Mouse (Mus musculus) limb, embryonic 15.5 days (tissue): ENCODE data around the gene Irf4. TPM values are rescaled to one million over a fixed set of nuclear protein-coding genes. Genes with fewer than 3 reads are reported as not detected.

Source experiments
- ATAC-seq: fragments of 200-750 bp; cut with Nextera tagmentation; 2 replicates; pipeline ENCODE4 v1.8.0; 2017; ENCODE audit warnings: low read depth, moderate TSS enrichment; ENCODE audit not compliant: insufficient number of reproducible peaks, low FRiP score, low TSS enrichment
- H3K27ac ChIP-seq: fragments of 300-500 bp; sonication (generic); 2 replicates; pipeline ENCODE4 v1.5.1; 2015; ENCODE audit warnings: moderate library complexity, mild to moderate bottlenecking, inconsistent platforms
- H3K27me3 ChIP-seq: fragments of 300-500 bp; sonication (generic); 2 replicates; pipeline ENCODE4 v1.6.1; 2015; ENCODE audit warnings: inconsistent platforms
- H3K36me3 ChIP-seq: fragments of 300-500 bp; sonication (generic); 2 replicates; pipeline ENCODE4 v1.6.1; 2015; ENCODE audit warnings: inconsistent platforms
- H3K4me1 ChIP-seq: fragments of 300-500 bp; sonication (generic); 2 replicates; pipeline ENCODE4 v1.6.1; 2015; ENCODE audit warnings: inconsistent platforms
- H3K4me2 ChIP-seq: fragments of 300-500 bp; sonication (generic); 2 replicates; pipeline ENCODE4 v1.6.1; 2015; ENCODE audit warnings: mild to moderate bottlenecking, inconsistent platforms
- H3K4me3 ChIP-seq: fragments of 300-500 bp; sonication (generic); 2 replicates; pipeline ENCODE4 v1.5.1; 2015; ENCODE audit warnings: mild to moderate bottlenecking, inconsistent platforms
- H3K9ac ChIP-seq: fragments of 300-500 bp; sonication (generic); 2 replicates; pipeline ENCODE4 v1.6.1; 2015; ENCODE audit warnings: inconsistent platforms
- H3K9me3 ChIP-seq: fragments of 300-500 bp; sonication (generic); 2 replicates; pipeline ENCODE4 v1.6.1; 2016; ENCODE audit warnings: inconsistent platforms
- WGBS: fragments of 180-500 bp; shearing (Covaris S2); methylation state at CpG from one replicate; pipeline ENCODE4 v1.1.7; 2015; 5-methylcytosine and 5-hydroxymethylcytosine counted together
- polyA plus RNA-seq: library from polyadenylated mRNA; unstranded; fragments of >200 nt; fragmentation: Nextera tagmentation; extraction: Ambion mirVana; gene quantifications from 2 replicates; pipeline ENCODE4 v1.2.1, GENCODE M21; 2015

Gene Irf4
- polyA plus RNA-seq, 1 experiment from 2014 or later = 0.12 TPM

DNA sequence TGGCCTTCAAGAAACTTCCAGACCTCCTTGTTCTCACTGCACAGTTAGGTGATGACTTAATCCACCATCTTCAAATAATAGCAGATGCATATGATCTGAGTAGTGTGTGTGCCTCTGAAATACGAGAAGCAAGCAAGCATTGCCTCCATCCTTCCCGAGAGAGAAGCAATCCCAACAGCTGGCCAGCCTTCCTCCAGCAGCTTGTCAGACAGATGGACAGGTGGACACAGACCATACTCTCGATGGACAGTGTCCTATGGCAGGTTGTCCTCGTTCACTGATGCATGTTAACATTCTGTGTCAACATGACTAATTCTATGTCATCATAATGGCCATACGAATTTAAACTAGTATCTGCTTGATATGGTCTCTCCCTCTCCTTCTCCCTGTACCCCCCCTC, 25.8 kb upstream of the Irf4 start:
- ATAC-seq = no peak
- Histone ChIP-seq H3K27ac (no peak overlapping the region), H3K36me3 (no peaks in the 10 kb centered on the region), H3K4me2 (no peak overlapping the region), H3K9me3 (no peaks in the 10 kb centered on the region), H3K4me3 (no peak overlapping the region), H3K27me3 (no peaks in the 10 kb centered on the region), H3K4me1 (no peaks in the 10 kb centered on the region), H3K9ac (no peak overlapping the region)
- 61% methylated on average over 5 of the region's 5 CpGs for WGBS

DNA sequence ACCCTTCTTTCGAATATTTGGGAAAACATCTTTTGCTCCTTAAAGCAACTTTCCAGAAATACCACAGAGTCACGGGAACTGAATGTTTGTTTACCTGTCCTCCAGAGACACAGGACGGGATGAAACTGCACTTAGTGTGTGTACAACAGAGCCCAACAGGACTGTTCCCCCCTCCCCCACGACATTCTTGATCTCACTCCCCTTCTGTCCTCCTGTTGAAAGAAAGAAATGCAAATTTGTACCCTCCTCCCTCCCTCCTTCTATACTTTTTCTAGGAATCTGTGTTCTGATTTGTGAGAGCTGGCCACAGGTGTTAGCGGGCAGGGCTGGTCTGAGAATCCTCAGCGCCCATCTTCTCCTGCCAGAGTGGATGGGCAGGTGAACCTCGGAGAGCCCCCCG, 25.2 kb upstream of the Irf4 start:
- Histone ChIP-seq H3K27me3 (no peaks in the 10 kb centered on the region), H3K4me2 (no peak overlapping the region), H3K36me3 (no peaks in the 10 kb centered on the region), H3K4me1 (no peaks in the 10 kb centered on the region), H3K4me3 (no peak overlapping the region), H3K9me3 (no peaks in the 10 kb centered on the region), H3K27ac (no peak overlapping the region), H3K9ac (no peak overlapping the region)
- ATAC-seq = no peak
- WGBS = 60% methylated on average over 8 of the region's 8 CpGs

DNA sequence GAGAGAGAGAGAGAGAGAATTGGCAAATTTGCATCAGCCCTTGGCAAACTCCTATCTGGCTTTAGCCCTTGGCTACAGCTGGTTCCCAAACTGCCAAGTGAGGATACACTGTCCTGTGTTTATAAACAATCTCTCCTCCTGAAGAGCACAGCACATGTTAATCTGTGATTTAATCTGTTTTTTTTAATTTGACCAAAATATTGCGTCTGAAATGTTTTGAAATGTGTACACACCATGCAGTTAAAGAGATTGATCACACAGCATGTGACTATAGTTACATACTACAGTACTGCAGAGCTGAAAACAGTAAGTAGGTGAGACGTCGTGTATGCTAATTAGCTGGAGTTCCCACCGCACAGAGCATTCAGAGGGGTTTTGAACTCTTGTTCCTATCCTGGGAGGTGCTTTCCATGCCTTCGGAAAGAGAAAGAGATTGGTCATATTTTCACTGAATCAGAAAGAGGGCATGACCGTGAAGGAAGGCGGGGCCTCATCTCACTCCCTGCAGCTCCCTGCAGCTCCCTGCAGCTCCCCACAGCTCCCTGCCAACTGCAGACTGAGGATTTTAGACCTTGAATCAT, 24.2 kb upstream of the Irf4 start:
- H3K27me3 ChIP-seq = no peaks in the 10 kb centered on the region
- no peak overlapping the region for H3K9ac ChIP-seq
- no peak overlapping the region for H3K4me3 ChIP-seq
- no peaks in the 10 kb centered on the region for H3K4me1 ChIP-seq
- H3K27ac ChIP-seq = no peak overlapping the region
- H3K9me3 ChIP-seq = no peaks in the 10 kb centered on the region
- no peak for ATAC-seq
- no peak overlapping the region for H3K4me2 ChIP-seq
- H3K36me3 ChIP-seq = no peaks in the 10 kb centered on the region
- WGBS = 24% methylated on average over 7 of the region's 7 CpGs

DNA sequence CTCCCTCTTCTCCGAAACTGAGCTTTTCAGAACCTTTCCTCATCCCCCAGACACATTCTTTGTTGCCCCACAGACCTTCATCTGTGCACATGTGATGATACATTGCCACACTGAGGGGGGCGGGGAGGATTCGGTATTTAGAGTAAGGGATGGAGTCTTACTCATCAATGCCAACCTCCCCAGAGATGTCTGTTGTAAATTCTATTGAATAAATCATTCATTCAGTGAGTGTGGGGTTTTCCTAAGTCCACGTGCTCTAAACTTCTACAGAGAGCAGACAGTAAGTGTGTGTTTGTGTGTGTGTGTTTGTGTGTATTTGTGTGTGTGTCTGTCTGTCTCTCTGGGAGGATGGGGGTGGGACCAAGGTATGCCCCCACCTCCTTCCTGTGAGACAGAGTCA, 22.1 kb upstream of the Irf4 start:
- no peak overlapping the region for H3K4me2 ChIP-seq
- H3K4me3 ChIP-seq = no peak overlapping the region
- no peaks in the 10 kb centered on the region for H3K9me3 ChIP-seq
- H3K36me3 ChIP-seq = no peaks in the 10 kb centered on the region
- H3K27me3 ChIP-seq = no peaks in the 10 kb centered on the region
- no peak overlapping the region for H3K27ac ChIP-seq
- H3K4me1 ChIP-seq = no peaks in the 10 kb centered on the region
- WGBS = 85% methylated on average over 4 of the region's 4 CpGs
- H3K9ac ChIP-seq = no peak overlapping the region
- no peak for ATAC-seq

DNA sequence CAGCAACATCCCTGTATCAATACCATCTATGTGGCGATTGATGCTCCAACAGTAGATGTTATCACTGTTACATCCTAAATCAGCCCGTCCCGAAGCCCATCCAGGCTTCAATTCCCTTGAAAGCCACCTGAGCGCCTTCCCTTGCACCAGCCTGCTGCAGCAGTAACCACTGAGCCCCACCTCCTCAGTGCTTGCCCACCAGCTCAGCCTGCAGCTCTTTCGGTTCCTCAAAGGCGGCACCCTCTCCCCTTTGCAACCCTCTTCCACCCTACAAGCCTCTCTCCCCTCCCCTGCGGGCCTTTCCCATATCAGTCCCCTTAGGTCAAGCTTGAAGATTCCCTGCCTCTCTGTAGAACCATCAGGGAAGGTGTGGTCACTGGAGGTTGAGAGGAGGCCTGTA, 20.9 kb upstream of the Irf4 start:
- no peaks in the 10 kb centered on the region for H3K4me1 ChIP-seq
- WGBS = 85% methylated on average over 7 of the region's 7 CpGs
- no peak overlapping the region for H3K9ac ChIP-seq
- H3K27me3 ChIP-seq = no peaks in the 10 kb centered on the region
- ATAC-seq = no peak
- no peaks in the 10 kb centered on the region for H3K9me3 ChIP-seq
- no peak overlapping the region for H3K4me2 ChIP-seq
- H3K4me3 ChIP-seq = no peak overlapping the region
- no peaks in the 10 kb centered on the region for H3K36me3 ChIP-seq
- no peak overlapping the region for H3K27ac ChIP-seq

DNA sequence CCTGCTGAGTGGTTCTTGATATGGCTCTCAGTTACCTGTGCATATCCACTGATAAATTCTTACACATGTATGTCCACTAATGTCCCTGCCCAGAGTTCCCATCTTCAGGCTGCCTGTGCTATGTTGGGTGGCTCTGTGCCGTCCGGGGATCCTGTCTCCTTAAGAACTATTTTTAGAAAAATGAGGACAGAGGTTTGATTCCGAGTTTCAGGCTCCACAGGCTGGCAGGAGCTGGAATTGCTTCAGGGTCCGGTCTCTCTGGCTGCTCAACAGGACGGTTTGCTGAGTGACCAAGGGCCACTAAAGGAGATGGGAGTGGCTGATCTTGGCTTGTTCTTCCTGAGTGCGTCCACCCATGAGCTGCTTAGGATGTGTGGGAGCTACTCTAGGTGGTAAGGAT, 19.8 kb upstream of the Irf4 start:
- H3K9me3 ChIP-seq = no peaks in the 10 kb centered on the region
- no peaks in the 10 kb centered on the region for H3K36me3 ChIP-seq
- H3K4me3 ChIP-seq = no peak overlapping the region
- H3K27me3 ChIP-seq = no peaks in the 10 kb centered on the region
- H3K27ac ChIP-seq = no peak overlapping the region
- no peak overlapping the region for H3K9ac ChIP-seq
- WGBS = 51% methylated on average over 6 of the region's 6 CpGs
- H3K4me2 ChIP-seq = no peak overlapping the region
- no peaks in the 10 kb centered on the region for H3K4me1 ChIP-seq
- ATAC-seq = no peak

DNA sequence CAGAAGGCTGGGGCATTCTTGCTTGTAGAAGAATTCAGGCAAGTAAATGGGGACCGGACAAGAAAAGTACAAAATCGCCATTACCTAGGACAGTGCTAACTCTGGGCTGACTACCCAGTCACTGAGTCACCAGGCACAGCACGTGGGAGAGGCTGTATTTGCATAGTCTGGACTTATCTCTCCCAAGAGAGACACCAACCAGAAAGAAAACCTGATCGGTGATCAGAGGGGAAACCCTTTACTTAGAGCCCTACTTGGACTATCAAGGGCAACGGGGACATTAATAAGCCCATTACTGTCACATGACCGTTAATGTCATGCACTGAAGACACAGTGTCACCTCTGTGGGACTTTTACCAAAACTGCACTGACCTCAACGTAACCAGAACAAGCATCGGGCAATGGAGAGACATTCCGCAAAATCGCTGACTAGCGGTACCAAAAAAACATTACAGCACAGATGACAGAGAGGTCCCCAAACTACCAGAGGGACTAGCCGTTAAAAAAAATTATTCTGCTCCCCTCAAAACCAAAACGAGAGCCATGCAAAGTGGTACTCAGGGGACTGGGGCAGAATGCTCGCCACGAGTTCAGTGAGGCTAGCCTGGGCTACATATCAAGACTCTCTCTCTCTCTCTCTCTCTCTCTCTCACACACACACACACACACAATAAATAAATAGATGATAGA, 18.8 kb upstream of the Irf4 start:
- WGBS = 82% methylated on average over 15 of the region's 15 CpGs
- Histone ChIP-seq H3K4me2 (no peak overlapping the region), H3K27me3 (no peaks in the 10 kb centered on the region), H3K36me3 (no peaks in the 10 kb centered on the region), H3K4me1 (no peaks in the 10 kb centered on the region), H3K9ac (no peak overlapping the region), H3K27ac (no peak overlapping the region), H3K9me3 (no peaks in the 10 kb centered on the region), H3K4me3 (no peak overlapping the region)
- ATAC-seq = no peak

DNA sequence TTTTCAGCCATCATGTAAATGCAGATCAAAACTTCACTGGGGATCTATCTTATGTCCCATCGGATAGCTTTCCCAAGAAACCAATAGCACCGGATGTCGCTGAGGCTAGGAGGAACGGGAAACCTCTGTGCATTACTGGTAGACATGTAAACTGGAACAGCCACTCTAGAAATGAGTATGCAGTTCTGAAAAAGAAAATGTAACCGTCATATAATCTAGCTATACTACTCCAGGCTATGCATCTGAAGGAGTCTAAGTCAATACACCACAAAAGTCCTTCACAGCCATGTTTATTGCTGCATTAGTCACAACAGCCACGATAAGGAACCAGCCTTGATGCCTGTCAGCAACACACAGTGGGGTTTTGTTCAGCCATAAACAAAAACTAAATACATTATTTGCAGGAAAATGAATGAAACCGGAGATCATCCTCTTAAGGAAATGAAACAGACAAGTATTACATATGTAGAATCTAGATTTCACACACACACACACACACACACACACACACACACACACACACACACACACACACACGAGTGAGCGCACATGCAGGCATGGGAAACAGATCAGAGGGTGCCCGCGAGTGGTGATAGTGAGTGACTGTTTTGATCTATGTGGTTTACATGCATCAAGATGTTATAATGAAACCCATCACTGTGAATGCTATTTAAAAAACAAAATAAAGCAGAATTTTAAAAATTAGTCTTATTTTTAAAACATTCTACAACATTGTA, 16.1 kb upstream of the Irf4 start:
- ATAC-seq = no peak
- Histone ChIP-seq H3K27me3 (no peaks in the 10 kb centered on the region), H3K9me3 (no peaks in the 10 kb centered on the region), H3K27ac (no peak overlapping the region), H3K9ac (no peak overlapping the region), H3K36me3 (no peaks in the 10 kb centered on the region), H3K4me3 (no peak overlapping the region), H3K4me2 (no peak overlapping the region), H3K4me1 (no peaks in the 10 kb centered on the region)
- 83% methylated on average over 11 of the region's 11 CpGs for whole genome bisulfite sequencing

DNA sequence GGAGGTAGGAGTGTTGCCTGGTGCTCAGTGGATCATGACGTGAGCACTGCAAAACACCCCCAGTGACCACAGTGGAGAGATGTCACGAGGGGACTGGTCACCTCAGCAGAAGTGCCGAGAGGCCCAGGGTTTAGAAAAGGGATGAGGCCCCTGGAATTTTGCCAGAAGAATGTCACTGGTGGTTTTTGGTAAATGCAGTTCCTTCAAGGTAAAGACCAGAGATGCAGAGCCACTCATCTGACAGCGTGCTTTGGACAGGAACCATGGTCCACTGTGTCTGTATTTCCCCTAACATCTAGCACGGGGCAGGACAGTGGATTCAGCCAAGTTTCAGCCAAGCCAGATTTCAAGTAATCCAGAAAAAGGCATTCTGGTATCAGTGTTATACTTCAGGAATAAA, 12.3 kb upstream of the Irf4 start:
- no peaks in the 10 kb centered on the region for H3K36me3 ChIP-seq
- H3K4me2 ChIP-seq = no peak overlapping the region
- H3K4me1 ChIP-seq = no peaks in the 10 kb centered on the region
- no peak for ATAC-seq
- no peak overlapping the region for H3K9ac ChIP-seq
- no peaks in the 10 kb centered on the region for H3K9me3 ChIP-seq
- H3K27me3 ChIP-seq = no peaks in the 10 kb centered on the region
- H3K4me3 ChIP-seq = no peak overlapping the region
- WGBS = 87% methylated on average over 5 of the region's 5 CpGs
- no peak overlapping the region for H3K27ac ChIP-seq

DNA sequence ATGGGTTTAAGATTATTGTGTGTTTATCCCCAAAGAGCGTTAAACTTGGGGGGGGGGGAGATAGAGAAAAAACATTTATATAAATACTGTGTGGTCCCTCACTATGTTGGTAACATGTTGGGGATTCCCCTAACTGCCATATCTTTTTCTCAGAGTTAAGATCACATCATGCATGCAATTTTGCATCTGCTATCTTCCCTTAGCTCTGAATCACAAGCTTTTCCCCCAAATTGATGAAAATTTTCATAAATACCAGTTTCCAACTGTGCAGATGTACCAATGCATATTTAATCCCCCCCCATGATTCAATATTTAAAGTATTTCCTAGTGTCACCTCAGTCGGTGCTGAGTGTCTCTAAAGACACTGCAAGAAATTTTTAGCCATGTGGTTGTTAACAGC, 11.8 kb upstream of the Irf4 start:
- WGBS = 84% methylated on average over 2 of the region's 2 CpGs
- no peak for ATAC-seq
- no peak overlapping the region for H3K4me2 ChIP-seq

DNA sequence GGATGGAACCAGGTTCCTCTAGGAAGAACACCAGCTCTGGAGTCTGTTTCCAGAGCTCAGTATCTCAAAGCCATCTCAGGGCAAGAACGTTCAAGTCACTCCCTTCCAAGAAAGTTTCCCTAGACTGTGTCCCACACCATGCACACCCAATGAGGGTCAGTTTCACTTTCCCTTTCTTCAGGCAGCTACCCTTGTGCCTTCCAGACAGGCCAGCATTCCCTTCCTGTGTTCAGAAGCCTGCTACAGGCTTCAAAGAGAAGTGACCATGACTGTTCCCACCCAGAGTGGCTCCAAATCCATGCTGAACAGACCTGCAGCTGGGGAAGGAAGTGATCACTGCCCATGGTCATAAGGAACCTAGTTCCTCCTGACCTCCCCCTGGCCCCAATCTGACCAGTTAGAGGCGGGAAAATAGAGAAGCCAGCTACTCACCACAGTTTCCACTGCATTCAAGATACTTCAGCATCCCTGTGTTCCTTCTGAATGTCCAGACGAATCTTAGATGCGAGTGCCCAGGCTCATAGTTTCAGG, 10.7 kb upstream of the Irf4 start:
- Histone ChIP-seq H3K9me3 (no peaks in the 10 kb centered on the region), H3K27ac (no peak overlapping the region), H3K27me3 (no peaks in the 10 kb centered on the region), H3K4me1 (no peaks in the 10 kb centered on the region), H3K4me2 (no peak overlapping the region), H3K36me3 (no peaks in the 10 kb centered on the region), H3K4me3 (no peak overlapping the region), H3K9ac (no peak overlapping the region)
- ATAC-seq = no peak
- 82% methylated on average over 4 of the region's 4 CpGs for WGBS

More for the DNA sequence above, 11.8 kb upstream of the Irf4 start:
- Histone ChIP-seq H3K27ac (no peak overlapping the region), H3K9ac (no peak overlapping the region), H3K36me3 (no peaks in the 10 kb centered on the region), H3K4me3 (no peak overlapping the region), H3K27me3 (no peaks in the 10 kb centered on the region), H3K4me1 (no peaks in the 10 kb centered on the region), H3K9me3 (no peaks in the 10 kb centered on the region)

DNA sequence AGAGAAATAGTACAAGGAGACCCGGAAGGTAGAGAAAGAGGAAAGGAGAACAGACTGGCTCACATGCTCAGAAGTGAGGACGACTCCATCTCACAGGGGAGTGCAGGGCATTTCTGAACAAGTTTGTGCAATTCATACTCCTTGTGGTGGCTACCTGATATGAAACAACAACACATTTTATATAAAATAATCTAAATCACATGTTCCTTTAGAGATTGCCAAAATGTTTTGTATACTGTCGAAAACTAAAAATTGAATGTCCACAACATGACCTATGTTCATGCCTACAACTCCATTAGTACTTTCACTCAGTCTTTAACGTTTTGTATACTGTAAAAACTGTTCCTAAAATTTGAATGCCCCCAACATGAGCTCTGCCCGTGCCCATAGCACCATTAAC, 7.9 kb upstream of the Irf4 start:
- H3K9ac ChIP-seq = no peak overlapping the region
- no peak for ATAC-seq
- no peaks in the 10 kb centered on the region for H3K9me3 ChIP-seq
- H3K4me1 ChIP-seq = no peaks in the 10 kb centered on the region
- no peak overlapping the region for H3K4me3 ChIP-seq
- H3K4me2 ChIP-seq = no peak overlapping the region
- 0 out of 2 replicates have a peak, but pooled peaks cover 4% of the 10 kb centered on the region for H3K27me3 ChIP-seq
- 71% methylated on average over 5 of the region's 5 CpGs for WGBS
- H3K36me3 ChIP-seq = no peaks in the 10 kb centered on the region
- no peak overlapping the region for H3K27ac ChIP-seq
